Mouse (Mus musculus): ENCODE measurements around the gene Tango6. TPM values are rescaled to one million over a fixed set of nuclear protein-coding genes. Genes with fewer than 3 reads are reported as not detected.

Tango6 gene
- polyA plus RNA-seq, 1 experiment from 2014 or later: 12.9 TPM

DNA sequence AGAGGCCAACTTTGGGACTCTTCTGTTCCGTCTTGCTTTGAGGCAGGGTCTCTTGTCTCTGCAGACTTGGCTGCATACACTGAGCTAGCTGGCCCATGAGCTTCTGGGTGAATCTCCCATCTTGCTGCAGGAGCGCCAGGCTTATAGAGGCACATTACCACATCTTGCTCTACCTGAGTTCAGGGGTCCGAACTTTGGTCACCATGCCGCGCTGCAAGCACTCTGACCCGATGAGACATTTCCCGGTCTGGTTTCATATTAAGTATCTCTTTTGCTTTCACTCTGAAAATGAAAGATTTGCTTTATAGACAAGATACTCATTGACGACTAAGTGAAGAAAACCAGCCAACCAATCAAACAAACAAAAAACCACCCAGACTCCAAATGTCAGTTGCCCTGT is 34.4 kb upstream of the Tango6 start:
- H3K27ac ChIP-seq: no peak overlapping the region
- no peaks in the 10 kb centered on the region for H3K4me1 ChIP-seq (replicated peaks)
- no peak for DNase-seq (ENCODE audit: low spot score)
- WGBS: 94% methylated on average over 8 of the region's 8 CpGs
- no peaks in the 10 kb centered on the region for H3K36me3 ChIP-seq
- H3K4me3 ChIP-seq: no peak overlapping the region
- H3K27me3 ChIP-seq (ENCODE audit: insufficient read depth, poor library complexity, severe bottlenecking): no peaks in the 10 kb centered on the region
- H3K9me3 ChIP-seq: no peaks in the 10 kb centered on the region

DNA sequence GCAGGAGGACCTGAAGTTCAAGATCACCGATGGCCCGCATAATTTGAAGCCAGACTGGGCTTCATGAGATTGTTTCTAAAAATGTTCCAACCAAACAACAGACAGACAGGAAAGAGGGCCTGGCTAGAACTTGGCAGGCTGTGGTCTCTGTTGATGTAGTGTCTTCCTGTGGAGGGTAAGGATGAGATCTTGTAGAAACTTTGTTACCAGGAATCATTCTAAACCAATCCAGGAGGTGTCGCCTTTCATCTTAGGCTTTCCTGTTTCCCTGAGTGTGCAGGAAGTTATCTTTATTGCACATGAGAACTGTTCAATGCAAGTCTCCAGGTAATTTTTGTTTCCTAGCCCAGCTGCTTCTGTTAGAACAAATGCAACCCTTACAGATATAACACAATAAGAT is 30.9 kb upstream of the Tango6 start:
- Histone ChIP-seq H3K36me3 (no peaks in the 10 kb centered on the region), H3K4me3 (no peak overlapping the region), H3K4me1 (replicated peaks) (no peaks in the 10 kb centered on the region), H3K27me3 (ENCODE audit: insufficient read depth, poor library complexity, severe bottlenecking) (no peaks in the 10 kb centered on the region), H3K9me3 (no peaks in the 10 kb centered on the region), H3K27ac (no peak overlapping the region)
- WGBS: 89% methylated on average over 3 of the region's 3 CpGs
- DNase-seq (ENCODE audit: low spot score): no peak

GRCm38 (mm10) chr8:106656046-106656445 is 26.8 kb upstream of the Tango6 start:
- Histone ChIP-seq H3K9me3 (no peaks in the 10 kb centered on the region), H3K27ac (no peak overlapping the region), H3K36me3 (no peaks in the 10 kb centered on the region), H3K4me1 (replicated peaks) (no peaks in the 10 kb centered on the region), H3K27me3 (ENCODE audit: insufficient read depth, poor library complexity, severe bottlenecking) (no peaks in the 10 kb centered on the region), H3K4me3 (no peak overlapping the region)
- no peak for DNase-seq (ENCODE audit: low spot score)

- H3K4me3 ChIP-seq: no peak overlapping the region
- 0 out of 2 replicates have a peak, but pooled peaks cover 4% of the 10 kb centered on the region for H3K4me1 ChIP-seq (replicated peaks)
- DNase-seq (ENCODE audit: low spot score): no peak
- no peaks in the 10 kb centered on the region for H3K36me3 ChIP-seq
- no peak overlapping the region for H3K27ac ChIP-seq
- no peaks in the 10 kb centered on the region for H3K27me3 ChIP-seq (ENCODE audit: insufficient read depth, poor library complexity, severe bottlenecking)
- H3K9me3 ChIP-seq: no peaks in the 10 kb centered on the region
- WGBS: 67% methylated on average over 2 of the region's 2 CpGs
Observed at GRCm38 (mm10) chr8:106672786-106673185, 10.1 kb upstream of the Tango6 start.

DNA sequence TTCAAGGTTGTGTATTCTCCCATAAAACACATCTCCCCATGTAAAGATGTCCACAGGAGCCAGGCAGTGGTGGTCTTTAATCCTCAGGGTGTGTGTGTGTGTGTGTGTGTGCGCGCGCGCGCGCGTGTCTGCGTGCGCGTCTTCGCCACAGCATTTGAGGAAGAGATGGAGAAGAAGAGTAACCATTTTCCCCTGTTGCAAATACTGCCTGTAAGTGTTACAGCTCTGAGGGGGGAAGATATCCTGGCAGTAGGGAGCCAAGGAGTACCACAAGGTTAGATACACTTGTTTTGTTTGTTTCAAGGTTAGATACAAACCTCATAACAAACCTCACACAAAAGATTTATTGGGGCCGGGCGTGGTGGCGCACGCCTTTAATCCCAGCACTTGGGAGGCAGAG is 8.6 kb upstream of the Tango6 start:
- H3K27ac ChIP-seq: no peak overlapping the region
- 0 out of 2 replicates have a peak, but pooled peaks cover 4% of the 10 kb centered on the region for H3K4me1 ChIP-seq (replicated peaks)
- H3K27me3 ChIP-seq (ENCODE audit: insufficient read depth, poor library complexity, severe bottlenecking): no peaks in the 10 kb centered on the region
- no peak for DNase-seq (ENCODE audit: low spot score)
- no peak overlapping the region for H3K4me3 ChIP-seq
- H3K36me3 ChIP-seq: no peaks in the 10 kb centered on the region
- no peaks in the 10 kb centered on the region for H3K9me3 ChIP-seq
- WGBS: 98% methylated on average over 15 of the region's 15 CpGs

DNA sequence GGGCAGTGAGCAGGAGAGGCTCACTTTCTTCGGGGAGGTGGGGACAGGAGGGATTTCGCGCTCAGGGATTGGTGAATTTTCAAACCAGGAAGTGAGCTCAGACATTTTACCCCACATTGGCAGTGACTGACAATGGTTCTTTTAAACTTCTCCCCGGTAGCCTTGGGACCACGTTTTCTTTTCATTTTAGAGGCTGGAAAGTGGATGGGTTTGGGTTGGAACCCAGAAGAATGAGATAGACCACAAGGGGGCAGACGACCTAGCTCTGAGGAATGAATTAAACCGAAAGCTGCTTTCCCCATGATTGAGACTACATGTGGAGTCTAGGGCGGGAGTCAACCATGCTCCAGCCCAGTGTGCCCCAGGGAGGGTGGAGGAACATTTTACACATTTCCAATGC is 8.0 kb upstream of the Tango6 start:
- DNase-seq (ENCODE audit: low spot score): no peak
- no peak overlapping the region for H3K27ac ChIP-seq
- H3K27me3 ChIP-seq (ENCODE audit: insufficient read depth, poor library complexity, severe bottlenecking): no peaks in the 10 kb centered on the region
- 78% methylated on average over 8 of the region's 8 CpGs for WGBS
- no peak overlapping the region for H3K4me3 ChIP-seq
- H3K4me1 ChIP-seq (replicated peaks): 0 out of 2 replicates have a peak, but pooled peaks cover 4% of the 10 kb centered on the region
- no peaks in the 10 kb centered on the region for H3K36me3 ChIP-seq
- H3K9me3 ChIP-seq: no peaks in the 10 kb centered on the region

- Histone ChIP-seq H3K4me1 (replicated peaks) (peaks cover 16% of the 10 kb centered on the region), H3K27me3 (ENCODE audit: insufficient read depth, poor library complexity, severe bottlenecking) (no peaks in the 10 kb centered on the region), H3K36me3 (peaks cover 7% of the 10 kb centered on the region; the same call in 1 of the 2 replicates), H3K27ac (no peak overlapping the region), H3K9me3 (no peaks in the 10 kb centered on the region), H3K4me3 (no peak overlapping the region)
- 95% methylated on average over 4 of the region's 4 CpGs for WGBS
- DNase-seq (ENCODE audit: low spot score): no peak
Observed at GRCm38 (mm10) chr8:106684387-106684786, 1.5 kb downstream of the Tango6 start.

GRCm38 (mm10) chr8:106687479-106687878 is 4.6 kb downstream of the Tango6 start:
- no peak overlapping the region for H3K27ac ChIP-seq
- no peak for DNase-seq (ENCODE audit: low spot score)
- H3K36me3 ChIP-seq: peaks cover 33% of the 10 kb centered on the region
- WGBS: 31% methylated on average over 4 of the region's 4 CpGs
- peaks cover 16% of the 10 kb centered on the region for H3K4me1 ChIP-seq (replicated peaks)
- H3K4me3 ChIP-seq: no peak overlapping the region
- H3K9me3 ChIP-seq: no peaks in the 10 kb centered on the region
- no peaks in the 10 kb centered on the region for H3K27me3 ChIP-seq (ENCODE audit: insufficient read depth, poor library complexity, severe bottlenecking)

- 90% methylated on average over 3 of the region's 3 CpGs for WGBS
- H3K4me3 ChIP-seq: no peak overlapping the region
- H3K4me1 ChIP-seq (replicated peaks): no peaks in the 10 kb centered on the region
- H3K27me3 ChIP-seq (ENCODE audit: insufficient read depth, poor library complexity, severe bottlenecking): no peaks in the 10 kb centered on the region
- H3K27ac ChIP-seq: no peak overlapping the region
- no peaks in the 10 kb centered on the region for H3K9me3 ChIP-seq
- peaks cover 82% of the 10 kb centered on the region for H3K36me3 ChIP-seq
- no peak for DNase-seq (ENCODE audit: low spot score)
Observed at GRCm38 (mm10) chr8:106697748-106698248, 14.9 kb downstream of the Tango6 start.

GRCm38 (mm10) chr8:106699588-106699987 is 16.7 kb downstream of the Tango6 start:
- peaks cover 79% of the 10 kb centered on the region for H3K36me3 ChIP-seq
- WGBS: 75% methylated on average over 5 of the region's 5 CpGs
- H3K4me3 ChIP-seq: no peak overlapping the region
- no peaks in the 10 kb centered on the region for H3K27me3 ChIP-seq (ENCODE audit: insufficient read depth, poor library complexity, severe bottlenecking)
- no peaks in the 10 kb centered on the region for H3K4me1 ChIP-seq (replicated peaks)
- no peak overlapping the region for H3K27ac ChIP-seq
- peak; percentile 68 for DNase-seq (ENCODE audit: low spot score)
- no peaks in the 10 kb centered on the region for H3K9me3 ChIP-seq

DNA sequence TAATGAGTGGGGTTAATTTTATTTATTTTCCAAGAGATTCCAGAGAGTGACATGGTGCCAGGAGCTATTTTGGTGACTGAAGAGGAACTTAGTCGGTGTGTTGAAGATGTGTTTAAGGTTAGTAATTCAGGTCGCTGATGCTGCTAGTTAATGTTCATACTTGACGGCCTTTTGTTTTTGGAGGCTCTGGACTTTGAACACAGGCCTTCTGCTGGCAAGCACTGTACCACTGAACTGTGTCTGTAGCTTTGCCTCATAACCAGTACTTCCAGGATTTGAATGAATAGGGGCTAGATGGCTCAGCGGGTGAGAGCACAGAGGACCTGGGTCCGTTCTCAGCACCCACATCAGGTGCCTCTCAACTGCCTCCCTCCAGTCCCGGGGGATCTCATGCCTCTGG is 17.3 kb downstream of the Tango6 start:
- H3K4me3 ChIP-seq: no peak overlapping the region
- 95% methylated on average over 6 of the region's 6 CpGs for WGBS
- no peak overlapping the region for H3K27ac ChIP-seq
- no peaks in the 10 kb centered on the region for H3K4me1 ChIP-seq (replicated peaks)
- H3K9me3 ChIP-seq: no peaks in the 10 kb centered on the region
- peaks cover 81% of the 10 kb centered on the region for H3K36me3 ChIP-seq
- H3K27me3 ChIP-seq (ENCODE audit: insufficient read depth, poor library complexity, severe bottlenecking): no peaks in the 10 kb centered on the region
- DNase-seq (ENCODE audit: low spot score): no peak

- H3K4me3 ChIP-seq: no peak overlapping the region
- DNase-seq (ENCODE audit: low spot score): no peak
- WGBS: 87% methylated on average over 3 of the region's 3 CpGs
- H3K27ac ChIP-seq: no peak overlapping the region
- no peaks in the 10 kb centered on the region for H3K4me1 ChIP-seq (replicated peaks)
- H3K27me3 ChIP-seq (ENCODE audit: insufficient read depth, poor library complexity, severe bottlenecking): no peaks in the 10 kb centered on the region
- H3K36me3 ChIP-seq: peaks cover 79% of the 10 kb centered on the region
- H3K9me3 ChIP-seq: no peaks in the 10 kb centered on the region
Observed at GRCm38 (mm10) chr8:106701360-106701759, 18.5 kb downstream of the Tango6 start.

GRCm38 (mm10) chr8:106704199-106704900 is 21.5 kb downstream of the Tango6 start:
- Histone ChIP-seq H3K36me3 (peaks cover 49% of the 10 kb centered on the region), H3K27me3 (ENCODE audit: insufficient read depth, poor library complexity, severe bottlenecking) (no peaks in the 10 kb centered on the region), H3K4me3 (no peak overlapping the region), H3K9me3 (no peaks in the 10 kb centered on the region), H3K4me1 (replicated peaks) (no peaks in the 10 kb centered on the region), H3K27ac (0 out of 2 replicates have a peak overlapping the region, but pooled peaks have one; percentile 12)
- no peak for DNase-seq (ENCODE audit: low spot score)
- WGBS: 92% methylated on average over 9 of the region's 9 CpGs
